Mouse (Mus musculus): ENCODE measurements around the gene Lemd2. TPM values are rescaled to one million over a fixed set of nuclear protein-coding genes. Genes with fewer than 3 reads are reported as not detected.
A peak's percentile ranks its signal among the peaks of the same experiment; 100 is the strongest.

Gene Lemd2
- polyA plus RNA-seq, 1 experiment from 2014 or later = 12.0 TPM

DNA sequence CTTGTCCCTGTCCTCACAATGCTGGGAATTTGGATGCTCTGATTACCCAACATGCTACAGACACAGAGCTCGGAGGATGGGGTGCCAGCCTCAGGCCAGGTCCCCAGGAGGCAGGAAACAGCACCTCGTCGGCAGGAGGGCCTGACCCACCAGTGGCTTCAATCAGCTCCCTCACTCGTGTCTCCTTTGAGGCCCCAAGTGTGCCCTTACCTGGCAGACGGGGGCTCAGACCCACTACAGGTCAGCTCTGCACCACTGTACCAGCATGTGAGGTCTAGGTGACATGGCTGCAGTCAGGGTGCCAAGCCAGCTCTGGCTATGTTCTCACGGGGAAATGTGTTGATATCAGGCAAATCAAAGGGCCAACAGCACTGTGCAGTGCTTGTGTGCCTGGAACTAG, 13.1 kb downstream of the Lemd2 start:
- no peak overlapping the region for H3K4me3 ChIP-seq (ENCODE audit: low read depth, low read length)
- DNase-seq (ENCODE audit: low spot score) (no peak), ATAC-seq (replicated peaks; ENCODE audit: insufficient number of reproducible peaks, low FRiP score, low TSS enrichment, low read depth) (no peak)
- 86% methylated on average over 6 of the region's 6 CpGs for WGBS
- H3K27ac ChIP-seq (replicated peaks; ENCODE audit: low read depth, low read length) = no peak overlapping the region
- H3K27me3 ChIP-seq (ENCODE audit: control insufficient read depth, insufficient read depth, low read length) = no peaks in the 10 kb centered on the region
- H3K4me2 ChIP-seq (ENCODE audit: low read depth, low read length) = no peak overlapping the region
- no peaks in the 10 kb centered on the region for H3K9me3 ChIP-seq (replicated peaks; ENCODE audit: control insufficient read depth, low read length)
- H3K9ac ChIP-seq (replicated peaks; ENCODE audit: low read length) = no peak overlapping the region
- H3K4me1 ChIP-seq (ENCODE audit: control insufficient read depth, insufficient read depth, low read length) = no peaks in the 10 kb centered on the region
- H3K36me3 ChIP-seq (replicated peaks; ENCODE audit: control insufficient read depth, insufficient read depth, low read depth, low read length) = peaks cover 18% of the 10 kb centered on the region

DNA sequence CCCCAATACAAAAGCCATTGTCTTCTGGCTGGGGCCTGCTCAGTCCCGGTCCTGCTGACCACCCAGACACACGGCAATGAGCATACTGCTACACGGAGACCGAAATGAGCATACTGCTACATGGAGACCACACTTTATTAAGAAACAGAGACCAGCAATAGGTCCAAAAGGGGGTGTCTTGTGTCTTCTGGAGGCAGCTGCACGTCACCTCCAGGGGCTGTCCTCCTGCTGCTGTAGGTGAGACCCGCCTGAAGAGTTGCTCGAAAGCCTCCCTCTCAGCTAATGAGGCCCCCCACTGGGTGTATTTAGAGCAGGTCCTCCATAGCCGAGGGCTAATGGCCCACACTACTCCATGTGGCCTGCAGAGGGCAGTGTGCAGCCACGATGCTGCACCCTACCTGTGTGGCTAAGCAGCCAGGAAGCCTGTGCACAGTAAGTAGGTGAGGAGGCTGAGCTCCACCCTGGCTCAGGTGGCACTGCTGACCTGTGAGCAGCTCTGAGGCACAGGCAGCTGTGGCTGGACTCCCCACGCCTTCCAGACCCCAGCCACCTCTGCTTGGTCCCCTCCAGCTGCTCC, 14.5 kb downstream of the Lemd2 start:
- H3K27ac ChIP-seq (replicated peaks; ENCODE audit: low read depth, low read length) = no peak overlapping the region

DNA sequence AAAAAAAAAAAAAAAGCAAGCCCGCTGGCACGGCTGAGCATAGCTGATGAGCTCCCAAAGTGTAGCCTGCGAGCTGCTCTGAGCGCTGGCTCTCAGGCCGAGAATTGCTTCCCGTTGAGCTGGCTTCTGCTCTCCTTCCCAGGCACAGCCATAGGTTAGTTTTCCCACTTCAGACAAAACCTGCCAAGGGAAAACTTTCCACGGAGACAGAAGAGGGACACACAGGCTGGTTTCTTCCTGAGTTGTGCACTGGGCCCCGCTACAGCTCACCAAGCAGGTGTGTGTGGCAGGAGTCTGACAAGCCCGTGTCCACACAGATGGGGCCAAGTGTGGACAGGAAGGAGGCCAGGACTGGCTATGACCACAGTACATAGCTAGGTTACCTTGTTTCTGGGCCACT, 15.4 kb downstream of the Lemd2 start:
- Histone ChIP-seq H3K4me1 (ENCODE audit: control insufficient read depth, insufficient read depth, low read length) (no peaks in the 10 kb centered on the region), H3K27ac (replicated peaks; ENCODE audit: low read depth, low read length) (no peak overlapping the region), H3K4me3 (ENCODE audit: low read depth, low read length) (no peak overlapping the region), H3K4me2 (ENCODE audit: low read depth, low read length) (no peak overlapping the region), H3K9me3 (replicated peaks; ENCODE audit: control insufficient read depth, low read length) (no peaks in the 10 kb centered on the region), H3K27me3 (ENCODE audit: control insufficient read depth, insufficient read depth, low read length) (no peaks in the 10 kb centered on the region), H3K9ac (replicated peaks; ENCODE audit: low read length) (no peak overlapping the region), H3K36me3 (replicated peaks; ENCODE audit: control insufficient read depth, insufficient read depth, low read depth, low read length) (peaks cover 14% of the 10 kb centered on the region)
- WGBS = 86% methylated on average over 9 of the region's 9 CpGs
- DNase-seq (ENCODE audit: low spot score) = no peak
- no peak for ATAC-seq (replicated peaks; ENCODE audit: insufficient number of reproducible peaks, low FRiP score, low TSS enrichment, low read depth)

More for the DNA sequence above, 14.5 kb downstream of the Lemd2 start:
- H3K36me3 ChIP-seq (replicated peaks; ENCODE audit: control insufficient read depth, insufficient read depth, low read depth, low read length) = peaks cover 14% of the 10 kb centered on the region
- DNase-seq (ENCODE audit: low spot score) (peak; percentile 76), ATAC-seq (replicated peaks; ENCODE audit: insufficient number of reproducible peaks, low FRiP score, low TSS enrichment, low read depth) (peak; percentile 68; the same call in 1 of the 2 replicates)
- no peaks in the 10 kb centered on the region for H3K27me3 ChIP-seq (ENCODE audit: control insufficient read depth, insufficient read depth, low read length)
- WGBS = 34% methylated on average over 10 of the region's 10 CpGs
- H3K4me1 ChIP-seq (ENCODE audit: control insufficient read depth, insufficient read depth, low read length) = no peaks in the 10 kb centered on the region
- no peak overlapping the region for H3K9ac ChIP-seq (replicated peaks; ENCODE audit: low read length)
- no peak overlapping the region for H3K4me3 ChIP-seq (ENCODE audit: low read depth, low read length)
- no peaks in the 10 kb centered on the region for H3K9me3 ChIP-seq (replicated peaks; ENCODE audit: control insufficient read depth, low read length)
- H3K4me2 ChIP-seq (ENCODE audit: low read depth, low read length) = no peak overlapping the region

DNA sequence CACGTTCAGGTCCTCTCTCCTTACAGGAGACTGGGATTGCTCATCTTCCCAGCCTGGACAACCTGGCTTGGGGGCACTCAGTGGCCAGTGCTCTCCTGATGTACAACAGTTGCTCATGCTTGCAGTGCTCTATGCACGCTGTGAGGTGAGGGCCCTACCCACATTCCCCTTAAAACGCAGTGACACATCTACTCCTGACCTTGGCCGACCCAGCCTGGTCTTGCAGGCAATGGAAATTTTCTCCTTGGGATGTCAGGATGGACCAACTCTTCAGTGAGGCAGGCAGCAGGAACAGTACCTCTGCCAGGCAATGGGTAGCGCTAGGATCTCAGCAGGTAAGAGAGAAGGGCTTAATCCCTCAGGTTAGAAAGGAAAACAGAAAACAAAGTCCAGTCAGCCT, 17.2 kb downstream of the Lemd2 start:
- Histone ChIP-seq H3K27ac (replicated peaks; ENCODE audit: low read depth, low read length) (no peak overlapping the region), H3K27me3 (ENCODE audit: control insufficient read depth, insufficient read depth, low read length) (no peaks in the 10 kb centered on the region), H3K9ac (replicated peaks; ENCODE audit: low read length) (no peak overlapping the region), H3K4me1 (ENCODE audit: control insufficient read depth, insufficient read depth, low read length) (no peaks in the 10 kb centered on the region), H3K9me3 (replicated peaks; ENCODE audit: control insufficient read depth, low read length) (no peaks in the 10 kb centered on the region), H3K36me3 (replicated peaks; ENCODE audit: control insufficient read depth, insufficient read depth, low read depth, low read length) (peaks cover 5% of the 10 kb centered on the region), H3K4me2 (ENCODE audit: low read depth, low read length) (no peak overlapping the region), H3K4me3 (ENCODE audit: low read depth, low read length) (no peak overlapping the region)
- no peak for ATAC-seq (replicated peaks; ENCODE audit: insufficient number of reproducible peaks, low FRiP score, low TSS enrichment, low read depth)
- 60% methylated on average over 5 of the region's 5 CpGs for WGBS
- DNase-seq (ENCODE audit: low spot score) = no peak

DNA sequence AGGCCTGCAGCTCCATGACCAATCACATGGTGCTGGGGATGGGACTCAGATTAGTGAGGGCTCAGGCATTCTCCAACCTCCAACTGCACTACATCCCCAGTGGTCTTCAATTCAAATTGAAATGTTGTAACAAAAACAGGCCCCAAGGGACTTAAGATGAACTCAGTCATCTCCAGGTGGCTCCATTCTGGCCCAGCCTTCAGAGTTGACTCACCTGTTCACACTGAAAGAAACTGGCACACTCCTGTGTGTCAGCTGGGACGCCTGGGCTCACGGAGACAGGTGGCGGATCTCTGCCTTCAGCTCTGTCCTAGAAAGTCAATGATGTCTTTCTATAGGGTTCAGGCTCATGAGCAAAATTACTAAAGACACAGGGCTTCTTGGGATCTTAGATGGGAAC, 18.2 kb downstream of the Lemd2 start:
- no peaks in the 10 kb centered on the region for H3K9me3 ChIP-seq (replicated peaks; ENCODE audit: control insufficient read depth, low read length)
- H3K9ac ChIP-seq (replicated peaks; ENCODE audit: low read length) = no peak overlapping the region
- DNase-seq (ENCODE audit: low spot score) (no peak), ATAC-seq (replicated peaks; ENCODE audit: insufficient number of reproducible peaks, low FRiP score, low TSS enrichment, low read depth) (no peak)
- H3K27ac ChIP-seq (replicated peaks; ENCODE audit: low read depth, low read length) = no peak overlapping the region
- no peak overlapping the region for H3K4me3 ChIP-seq (ENCODE audit: low read depth, low read length)
- H3K27me3 ChIP-seq (ENCODE audit: control insufficient read depth, insufficient read depth, low read length) = no peaks in the 10 kb centered on the region
- no peak overlapping the region for H3K4me2 ChIP-seq (ENCODE audit: low read depth, low read length)
- H3K36me3 ChIP-seq (replicated peaks; ENCODE audit: control insufficient read depth, insufficient read depth, low read depth, low read length) = peaks cover under 1% of the 10 kb centered on the region; the same call in 1 of the 2 replicates
- WGBS = 84% methylated on average over 3 of the region's 3 CpGs
- no peaks in the 10 kb centered on the region for H3K4me1 ChIP-seq (ENCODE audit: control insufficient read depth, insufficient read depth, low read length)

DNA sequence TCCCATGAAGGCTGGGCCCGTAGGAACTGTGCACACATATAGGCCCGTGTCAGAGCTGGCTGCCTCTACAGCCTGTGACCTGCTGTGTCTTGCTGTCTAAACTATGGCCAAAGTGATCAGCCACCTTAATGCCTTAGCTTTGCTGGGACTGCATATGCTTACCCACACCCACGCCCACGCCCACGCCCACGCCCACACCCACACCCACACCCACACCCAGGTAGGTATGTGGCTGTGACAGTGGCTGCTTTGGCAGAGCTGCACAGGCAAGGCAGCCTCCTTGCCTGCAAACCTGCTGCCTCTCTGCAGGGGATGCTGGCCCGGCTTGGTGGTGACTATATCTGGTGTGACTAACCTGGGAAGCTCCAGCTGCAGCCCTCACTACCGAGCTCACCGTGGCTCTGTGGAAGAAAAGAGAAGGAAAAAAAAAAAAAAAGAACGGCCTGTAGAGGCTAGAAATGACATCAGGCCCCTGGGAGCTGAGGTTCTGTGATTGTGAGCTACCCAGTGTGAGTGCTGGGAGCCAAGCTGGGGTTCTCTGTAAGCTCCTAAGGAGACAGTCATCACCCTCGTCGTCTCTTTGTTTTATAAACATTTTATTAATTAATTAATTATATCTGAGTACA, 20.5 kb downstream of the Lemd2 start:
- 94% methylated on average over 12 of the region's 12 CpGs for WGBS
- H3K4me3 ChIP-seq (ENCODE audit: low read depth, low read length) = no peak overlapping the region
- H3K36me3 ChIP-seq (replicated peaks; ENCODE audit: control insufficient read depth, insufficient read depth, low read depth, low read length) = no peaks in the 10 kb centered on the region
- DNase-seq (ENCODE audit: low spot score) (no peak), ATAC-seq (replicated peaks; ENCODE audit: insufficient number of reproducible peaks, low FRiP score, low TSS enrichment, low read depth) (no peak)
- no peaks in the 10 kb centered on the region for H3K9me3 ChIP-seq (replicated peaks; ENCODE audit: control insufficient read depth, low read length)
- no peak overlapping the region for H3K9ac ChIP-seq (replicated peaks; ENCODE audit: low read length)
- no peaks in the 10 kb centered on the region for H3K27me3 ChIP-seq (ENCODE audit: control insufficient read depth, insufficient read depth, low read length)
- no peak overlapping the region for H3K4me2 ChIP-seq (ENCODE audit: low read depth, low read length)
- H3K4me1 ChIP-seq (ENCODE audit: control insufficient read depth, insufficient read depth, low read length) = no peaks in the 10 kb centered on the region
- no peak overlapping the region for H3K27ac ChIP-seq (replicated peaks; ENCODE audit: low read depth, low read length)

GRCm38 (mm10) chr17:27182401-27182800, 21.9 kb downstream of the Lemd2 start:
- no peaks in the 10 kb centered on the region for H3K27me3 ChIP-seq (ENCODE audit: control insufficient read depth, insufficient read depth, low read length)
- 70% methylated on average over 5 of the region's 5 CpGs for WGBS
- no peaks in the 10 kb centered on the region for H3K36me3 ChIP-seq (replicated peaks; ENCODE audit: control insufficient read depth, insufficient read depth, low read depth, low read length)
- no peak overlapping the region for H3K4me2 ChIP-seq (ENCODE audit: low read depth, low read length)
- ATAC-seq (replicated peaks; ENCODE audit: insufficient number of reproducible peaks, low FRiP score, low TSS enrichment, low read depth) (no peak), DNase-seq (ENCODE audit: low spot score) (no peak)
- H3K4me3 ChIP-seq (ENCODE audit: low read depth, low read length) = no peak overlapping the region
- no peak overlapping the region for H3K27ac ChIP-seq (replicated peaks; ENCODE audit: low read depth, low read length)
- H3K9ac ChIP-seq (replicated peaks; ENCODE audit: low read length) = no peak overlapping the region
- no peaks in the 10 kb centered on the region for H3K4me1 ChIP-seq (ENCODE audit: control insufficient read depth, insufficient read depth, low read length)
- H3K9me3 ChIP-seq (replicated peaks; ENCODE audit: control insufficient read depth, low read length) = no peaks in the 10 kb centered on the region

- no peak overlapping the region for H3K4me3 ChIP-seq (ENCODE audit: low read depth, low read length)
- ATAC-seq (replicated peaks; ENCODE audit: insufficient number of reproducible peaks, low FRiP score, low TSS enrichment, low read depth) = peak; percentile 37; the same call in 1 of the 2 replicates
- H3K27me3 ChIP-seq (ENCODE audit: control insufficient read depth, insufficient read depth, low read length) = no peaks in the 10 kb centered on the region
- H3K4me2 ChIP-seq (ENCODE audit: low read depth, low read length) = no peak overlapping the region
- no peak overlapping the region for H3K9ac ChIP-seq (replicated peaks; ENCODE audit: low read length)
- 18% methylated on average over 3 of the region's 3 CpGs for WGBS
- H3K36me3 ChIP-seq (replicated peaks; ENCODE audit: control insufficient read depth, insufficient read depth, low read depth, low read length) = no peaks in the 10 kb centered on the region
- DNase-seq (ENCODE audit: low spot score) = no peak
- no peaks in the 10 kb centered on the region for H3K9me3 ChIP-seq (replicated peaks; ENCODE audit: control insufficient read depth, low read length)
- no peak overlapping the region for H3K27ac ChIP-seq (replicated peaks; ENCODE audit: low read depth, low read length)
- H3K4me1 ChIP-seq (ENCODE audit: control insufficient read depth, insufficient read depth, low read length) = no peaks in the 10 kb centered on the region
These were observed 22.6 kb downstream of the Lemd2 start for GRCm38 (mm10) chr17:27181666-27182065.

Measured in embryonic facial prominence, embryonic 11.5 days (tissue).